Mouse (Mus musculus) C2C12 (cell line): ENCODE data around the gene Mllt3. TPM values are rescaled to one million over a fixed set of nuclear protein-coding genes. Genes with fewer than 3 reads are reported as not detected.

Experiments
- polyA plus RNA-seq: library from polyadenylated mRNA; unstranded; fragments of >200 nt; fragmentation: generic; extraction: Trizol; gene quantifications from one replicate; pipeline ENCODE4 v1.2.1, GENCODE M21; 2012; ENCODE audit warnings: missing spikeins

Mllt3 gene
- polyA plus RNA-seq, 1 experiment, result 8.1 TPM

Other genes starting within 250 kb of the Mllt3 start
- 10.3 TPM for gene Focad, start 61.3 kb upstream of the Mllt3 start, polyA plus RNA-seq